Mouse (Mus musculus): Measurements from ENCODE around the gene Rbfox2. TPM values are rescaled to one million over a fixed set of nuclear protein-coding genes. Genes with fewer than 3 reads are reported as not detected.

The Rbfox2 gene
- polyA plus RNA-seq, 1 experiment from 2014 or later: 23.2 TPM

DNA sequence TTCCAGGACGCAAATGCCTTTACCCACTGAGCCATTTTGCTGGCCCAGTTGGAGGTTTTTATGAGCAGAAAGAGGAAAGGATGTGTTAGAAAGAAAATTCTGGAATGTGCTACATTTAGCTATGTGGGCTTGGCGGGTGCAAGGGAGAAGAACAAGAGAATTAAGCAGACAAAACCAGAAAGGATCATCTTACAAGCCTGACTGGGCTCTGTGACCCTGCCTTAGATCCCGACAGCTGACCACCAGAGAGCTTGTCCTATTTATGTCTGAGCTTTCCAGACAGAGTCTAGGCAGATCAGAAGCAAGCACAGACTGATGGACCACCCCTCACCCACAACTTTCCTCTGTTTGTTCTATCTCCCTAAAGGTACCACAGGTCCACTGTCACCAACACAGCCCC lies 275.5 kb downstream of the Rbfox2 start:
- H3K4me1 ChIP-seq (replicated peaks; ENCODE audit: control insufficient read depth, insufficient read depth): no peaks in the 10 kb centered on the region; the same call in 1 of the 2 replicates
- no peak overlapping the region for H3K27ac ChIP-seq (replicated peaks)
- 64% methylated on average over 3 of the region's 3 CpGs for WGBS
- TF ChIP-seq CTCF (IDR thresholded peaks at IDR 0.05; ENCODE audit: low read depth): no peak
- no peak for TF ChIP-seq EP300 (optimal IDR thresholded peaks at IDR 0.05)
- no peak overlapping the region for H3K4me3 ChIP-seq (ENCODE audit: low read depth, low read length)
- no peak for DNase-seq (ENCODE audit: low spot score)
- no peak for ATAC-seq (ENCODE audit: low FRiP score, low TSS enrichment)
- no peaks in the 10 kb centered on the region for H3K27me3 ChIP-seq (ENCODE audit: control insufficient read depth, insufficient read depth, low read length)
- H3K9ac ChIP-seq (ENCODE audit: low read length): no peak overlapping the region
- H3K4me2 ChIP-seq (replicated peaks; ENCODE audit: low read depth): no peak overlapping the region
- no peaks in the 10 kb centered on the region for H3K36me3 ChIP-seq (ENCODE audit: control insufficient read depth, insufficient read depth, low read length)
- H3K9me3 ChIP-seq (ENCODE audit: control insufficient read depth, low read length): no peaks in the 10 kb centered on the region

GRCm38 (mm10) chr15:77029331-77029991 lies 277.3 kb downstream of the Rbfox2 start:
- no peak overlapping the region for H3K9ac ChIP-seq (ENCODE audit: low read length)
- no peaks in the 10 kb centered on the region for H3K36me3 ChIP-seq (ENCODE audit: control insufficient read depth, insufficient read depth, low read length)
- no peak overlapping the region for H3K27ac ChIP-seq (replicated peaks)
- H3K9me3 ChIP-seq (ENCODE audit: control insufficient read depth, low read length): no peaks in the 10 kb centered on the region
- ATAC-seq (ENCODE audit: low FRiP score, low TSS enrichment) (peak; percentile 56; the same call in 1 of the 2 replicates), DNase-seq (ENCODE audit: low spot score) (peak; percentile 59)
- no peaks in the 10 kb centered on the region for H3K4me1 ChIP-seq (replicated peaks; ENCODE audit: control insufficient read depth, insufficient read depth)
- no peaks in the 10 kb centered on the region for H3K27me3 ChIP-seq (ENCODE audit: control insufficient read depth, insufficient read depth, low read length)
- no peak overlapping the region for H3K4me3 ChIP-seq (ENCODE audit: low read depth, low read length)
- WGBS: 30% methylated on average over 7 of the region's 7 CpGs
- TF ChIP-seq EP300 (optimal IDR thresholded peaks at IDR 0.05) (no peak), CTCF (IDR thresholded peaks at IDR 0.05; ENCODE audit: low read depth) (peak; percentile 96)
- H3K4me2 ChIP-seq (replicated peaks; ENCODE audit: low read depth): no peak overlapping the region

Other genes with a start within 250 kb of the Rbfox2 start
- gene Apol7a, start 92.1 kb upstream of the Rbfox2 start, polyA plus RNA-seq (2015; fragmentation: Nextera tagmentation; extraction: Ambion mirVana): 12.7 and 14.5 TPM in 2 replicates
- gene Apol9a, start 104.1 kb upstream of the Rbfox2 start, polyA plus RNA-seq (2015; fragmentation: Nextera tagmentation; extraction: Ambion mirVana): 2.3 and 3.1 TPM in 2 replicates
- gene Apol7b, start 140.5 kb upstream of the Rbfox2 start, polyA plus RNA-seq (2015; fragmentation: Nextera tagmentation; extraction: Ambion mirVana): 0.15 TPM in 1 of 2 replicates, not detected in the other
- gene Apol10a, start 170.0 kb upstream of the Rbfox2 start, polyA plus RNA-seq (2015; fragmentation: Nextera tagmentation; extraction: Ambion mirVana): not detected in 2 replicates
- gene Apol11a, start 201.3 kb upstream of the Rbfox2 start, polyA plus RNA-seq (2015; fragmentation: Nextera tagmentation; extraction: Ambion mirVana): not detected in 2 replicates
- gene Apol7c, start 226.3 kb upstream of the Rbfox2 start, polyA plus RNA-seq (2015; fragmentation: Nextera tagmentation; extraction: Ambion mirVana): 0.28 and 0.34 TPM in 2 replicates